Mouse (Mus musculus): ENCODE results near the gene Itga6. TPM values are rescaled to one million over a fixed set of nuclear protein-coding genes. Genes with fewer than 3 reads are reported as not detected.

Itga6 gene
- 78.2 and 79.1 TPM in 2 replicates for polyA plus RNA-seq (2015; fragmentation: Nextera tagmentation; extraction: Ambion mirVana)

GRCm38 (mm10) chr2:71745610-71746374 is at the start of gene Itga6:
Gene Itga6 (plus strand): TSS chr2:71745616.
- H3K9ac ChIP-seq (replicated peaks; ENCODE audit: low read depth): no peak within 1 kb of the TSS
- 0 out of 2 replicates have a peak within 1 kb of the TSS, but pooled peaks have one; percentile 26 for H3K27ac ChIP-seq (ENCODE audit: low read length)
- H3K4me3 ChIP-seq (ENCODE audit: low read depth, low read length): no peak within 1 kb of the TSS
- DNase-seq (ENCODE audit: low spot score) (no peak), ATAC-seq (no peak)
- no peaks in the 10 kb centered on the region for H3K9me3 ChIP-seq (ENCODE audit: low read length)
- TF ChIP-seq EP300 (IDR thresholded peaks at IDR 0.05): no peak
- TF ChIP-seq CTCF (IDR thresholded peaks at IDR 0.05): no peak
- H3K4me2 ChIP-seq (replicated peaks; ENCODE audit: low read depth, low read length): no peak within 1 kb of the TSS
- WGBS: 80% methylated on average over 6 of the region's 6 CpGs
- H3K36me3 ChIP-seq (ENCODE audit: insufficient read depth, low read length): no peaks in the 10 kb centered on the region
- no peaks in the 10 kb centered on the region for H3K27me3 ChIP-seq (replicated peaks; ENCODE audit: insufficient read depth, low read length)
- peaks cover 18% of the 10 kb centered on the region; the same call in 1 of the 2 replicates for H3K4me1 ChIP-seq (ENCODE audit: insufficient read depth, low read depth, low read length)

- Histone ChIP-seq H3K9ac (replicated peaks; ENCODE audit: low read depth) (no peak overlapping the region), H3K27ac (ENCODE audit: low read length) (no peak overlapping the region), H3K4me3 (ENCODE audit: low read depth, low read length) (no peak overlapping the region), H3K36me3 (ENCODE audit: insufficient read depth, low read length) (no peaks in the 10 kb centered on the region), H3K27me3 (replicated peaks; ENCODE audit: insufficient read depth, low read length) (no peaks in the 10 kb centered on the region), H3K9me3 (ENCODE audit: low read length) (no peaks in the 10 kb centered on the region), H3K4me2 (replicated peaks; ENCODE audit: low read depth, low read length) (no peak overlapping the region), H3K4me1 (ENCODE audit: insufficient read depth, low read depth, low read length) (no peaks in the 10 kb centered on the region)
- WGBS: 63% methylated on average over 1 of the region's 1 CpGs
- TF ChIP-seq CTCF (IDR thresholded peaks at IDR 0.05) (no peak), EP300 (IDR thresholded peaks at IDR 0.05) (no peak)
- no peak for DNase-seq (ENCODE audit: low spot score)
- peak; percentile 33; the same call in 1 of the 2 replicates for ATAC-seq
Observed at GRCm38 (mm10) chr2:71696776-71697175, 48.6 kb upstream of the Itga6 start.

- 31% methylated on average over 8 of the region's 8 CpGs for WGBS
- Histone ChIP-seq H3K27ac (ENCODE audit: low read length) (no peak overlapping the region), H3K36me3 (ENCODE audit: insufficient read depth, low read length) (no peaks in the 10 kb centered on the region), H3K9me3 (ENCODE audit: low read length) (no peaks in the 10 kb centered on the region), H3K4me3 (ENCODE audit: low read depth, low read length) (no peak overlapping the region), H3K27me3 (replicated peaks; ENCODE audit: insufficient read depth, low read length) (no peaks in the 10 kb centered on the region), H3K9ac (replicated peaks; ENCODE audit: low read depth) (no peak overlapping the region), H3K4me1 (ENCODE audit: insufficient read depth, low read depth, low read length) (no peaks in the 10 kb centered on the region), H3K4me2 (replicated peaks; ENCODE audit: low read depth, low read length) (no peak overlapping the region)
- DNase-seq (ENCODE audit: low spot score) (peak; percentile 19), ATAC-seq (no peak)
- TF ChIP-seq EP300 (IDR thresholded peaks at IDR 0.05): no peak
- no peak for TF ChIP-seq CTCF (IDR thresholded peaks at IDR 0.05)
Observed at GRCm38 (mm10) chr2:71697408-71698336, 47.7 kb upstream of the Itga6 start.

- Histone ChIP-seq H3K4me1 (ENCODE audit: insufficient read depth, low read depth, low read length) (no peaks in the 10 kb centered on the region), H3K4me2 (replicated peaks; ENCODE audit: low read depth, low read length) (no peak overlapping the region), H3K9me3 (ENCODE audit: low read length) (no peaks in the 10 kb centered on the region), H3K4me3 (ENCODE audit: low read depth, low read length) (no peak overlapping the region), H3K36me3 (ENCODE audit: insufficient read depth, low read length) (no peaks in the 10 kb centered on the region), H3K27ac (ENCODE audit: low read length) (no peak overlapping the region), H3K27me3 (replicated peaks; ENCODE audit: insufficient read depth, low read length) (no peaks in the 10 kb centered on the region), H3K9ac (replicated peaks; ENCODE audit: low read depth) (no peak overlapping the region)
- DNase-seq (ENCODE audit: low spot score): no peak
- TF ChIP-seq CTCF (IDR thresholded peaks at IDR 0.05) (no peak), EP300 (IDR thresholded peaks at IDR 0.05) (no peak)
- 63% methylated on average over 6 of the region's 6 CpGs for WGBS
- ATAC-seq: no peak
Observed at GRCm38 (mm10) chr2:71698366-71698765, 47.0 kb upstream of the Itga6 start.

- TF ChIP-seq EP300 (IDR thresholded peaks at IDR 0.05): no peak
- TF ChIP-seq CTCF (IDR thresholded peaks at IDR 0.05): no peak
- H3K4me1 ChIP-seq (ENCODE audit: insufficient read depth, low read depth, low read length): no peaks in the 10 kb centered on the region
- no peak for DNase-seq (ENCODE audit: low spot score)
- H3K27ac ChIP-seq (ENCODE audit: low read length): no peak overlapping the region
- ATAC-seq: no peak
- H3K36me3 ChIP-seq (ENCODE audit: insufficient read depth, low read length): no peaks in the 10 kb centered on the region
- no peaks in the 10 kb centered on the region for H3K9me3 ChIP-seq (ENCODE audit: low read length)
- no peak overlapping the region for H3K4me3 ChIP-seq (ENCODE audit: low read depth, low read length)
- WGBS: 48% methylated on average over 7 of the region's 7 CpGs
- H3K27me3 ChIP-seq (replicated peaks; ENCODE audit: insufficient read depth, low read length): no peaks in the 10 kb centered on the region
- H3K9ac ChIP-seq (replicated peaks; ENCODE audit: low read depth): no peak overlapping the region
- no peak overlapping the region for H3K4me2 ChIP-seq (replicated peaks; ENCODE audit: low read depth, low read length)
Observed at GRCm38 (mm10) chr2:71698942-71699341, 46.5 kb upstream of the Itga6 start.

- no peaks in the 10 kb centered on the region for H3K4me1 ChIP-seq (ENCODE audit: insufficient read depth, low read depth, low read length)
- no peak overlapping the region for H3K9ac ChIP-seq (replicated peaks; ENCODE audit: low read depth)
- 94% methylated on average over 3 of the region's 3 CpGs for WGBS
- TF ChIP-seq EP300 (IDR thresholded peaks at IDR 0.05) (no peak), CTCF (IDR thresholded peaks at IDR 0.05) (no peak)
- DNase-seq (ENCODE audit: low spot score): no peak
- H3K4me2 ChIP-seq (replicated peaks; ENCODE audit: low read depth, low read length): no peak overlapping the region
- no peaks in the 10 kb centered on the region for H3K36me3 ChIP-seq (ENCODE audit: insufficient read depth, low read length)
- H3K4me3 ChIP-seq (ENCODE audit: low read depth, low read length): no peak overlapping the region
- H3K27ac ChIP-seq (ENCODE audit: low read length): no peak overlapping the region
- no peaks in the 10 kb centered on the region for H3K27me3 ChIP-seq (replicated peaks; ENCODE audit: insufficient read depth, low read length)
- ATAC-seq: no peak
- no peaks in the 10 kb centered on the region for H3K9me3 ChIP-seq (ENCODE audit: low read length)
Observed at GRCm38 (mm10) chr2:71701341-71701740, 44.1 kb upstream of the Itga6 start.

All from lung, postnatal 0 days (tissue).